Mouse (Mus musculus): ENCODE measurements at regions not wholly inside any gene's neighbourhood (a gene's known extent, or its start where the extent isn't known, plus 50 kb on each side); places are given as distances from the start of the nearest gene placed in this dataset.

DNA sequence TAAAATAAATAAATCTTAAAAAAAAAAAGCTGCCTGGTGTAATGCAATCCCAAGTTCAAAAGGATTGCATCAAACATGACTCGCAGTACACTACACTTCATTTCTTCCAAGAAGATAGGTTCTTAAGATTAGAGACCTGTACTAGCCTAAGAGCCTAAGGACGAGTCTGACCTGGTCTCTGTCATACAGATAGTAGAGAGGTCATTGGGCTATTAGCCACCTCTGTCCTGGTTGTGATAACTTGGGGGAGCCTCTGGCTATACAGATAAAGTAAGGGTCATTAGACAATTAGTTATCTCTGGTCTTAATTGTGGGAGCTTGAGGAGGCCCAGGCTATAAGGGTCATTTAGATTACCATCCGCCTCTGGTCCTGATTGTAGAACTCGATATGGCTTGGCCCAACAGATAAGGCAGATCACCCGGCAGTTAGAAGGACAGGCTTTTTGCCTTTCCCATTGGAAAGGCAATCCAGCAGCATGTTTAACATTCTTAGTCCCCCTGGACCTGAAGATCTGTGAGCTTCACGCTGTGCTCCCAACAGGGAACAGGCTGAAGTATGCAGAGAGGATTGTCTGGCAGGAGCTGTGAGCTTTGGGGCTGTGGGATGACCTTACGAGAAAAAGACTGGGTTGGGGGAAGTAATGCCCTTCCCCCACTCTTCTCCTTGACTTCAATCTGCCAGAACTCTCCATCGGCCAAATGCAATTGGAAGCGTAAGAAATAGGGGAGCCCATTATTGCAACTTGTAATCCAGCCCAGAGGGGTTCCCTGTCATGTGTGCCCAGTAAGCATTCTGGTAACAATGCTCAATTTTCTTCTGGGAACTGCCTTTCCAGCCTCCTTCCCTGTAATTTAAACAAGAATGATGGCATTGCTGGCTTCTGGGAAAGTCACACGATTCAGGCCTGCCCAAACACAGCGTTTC lies 199.0 kb upstream of the Jmjd1c start:
- no peaks in the 10 kb centered on the region for H3K36me3 ChIP-seq (ENCODE audit: control insufficient read depth, insufficient read depth)

DNA sequence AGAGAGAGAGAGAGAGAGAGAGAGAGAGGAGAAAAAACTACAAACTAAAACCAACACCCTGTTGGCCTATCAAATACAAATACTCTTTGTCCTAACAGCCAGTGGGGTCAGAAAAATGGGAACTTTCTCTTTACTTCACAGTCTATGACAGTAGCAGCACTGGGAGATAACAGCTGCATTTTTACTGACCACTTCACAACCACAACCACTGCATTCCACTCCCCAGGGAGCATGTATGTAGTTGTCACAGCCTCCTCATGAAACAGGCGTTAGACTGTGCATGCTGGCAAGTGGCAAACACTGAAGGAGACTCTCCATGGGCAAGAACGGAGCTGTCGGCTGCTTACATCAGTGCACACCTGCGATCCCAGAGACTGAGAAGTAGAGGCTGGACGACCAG lies 196.2 kb upstream of the Jmjd1c start:
- Histone ChIP-seq H3K9ac (ENCODE audit: low read depth, low read length) (no peak overlapping the region), H3K36me3 (ENCODE audit: control insufficient read depth, insufficient read depth) (no peaks in the 10 kb centered on the region), H3K27me3 (ENCODE audit: control insufficient read depth, insufficient read depth, low read depth, low read length) (no peaks in the 10 kb centered on the region), H3K4me1 (ENCODE audit: control insufficient read depth, low read depth, low read length) (peaks cover 4% of the 10 kb centered on the region), H3K9me3 (replicated peaks; ENCODE audit: control insufficient read depth, low read length) (no peaks in the 10 kb centered on the region), H3K27ac (ENCODE audit: low read length) (no peak overlapping the region), H3K4me3 (ENCODE audit: low read depth, low read length) (no peak overlapping the region), H3K4me2 (ENCODE audit: low read depth, low read length) (no peak overlapping the region)
- WGBS (ENCODE audit: insufficient replicate concordance), result 65% methylated on average over 5 of the region's 5 CpGs
- no peak for ATAC-seq (ENCODE audit: low read depth)

More for the DNA sequence above, 199.0 kb upstream of the Jmjd1c start:
- Histone ChIP-seq H3K27ac (ENCODE audit: low read length) (no peak overlapping the region), H3K4me3 (ENCODE audit: low read depth, low read length) (no peak overlapping the region), H3K4me2 (ENCODE audit: low read depth, low read length) (no peak overlapping the region), H3K9ac (ENCODE audit: low read depth, low read length) (no peak overlapping the region), H3K27me3 (ENCODE audit: control insufficient read depth, insufficient read depth, low read depth, low read length) (no peaks in the 10 kb centered on the region), H3K9me3 (replicated peaks; ENCODE audit: control insufficient read depth, low read length) (no peaks in the 10 kb centered on the region), H3K4me1 (ENCODE audit: control insufficient read depth, low read depth, low read length) (peaks cover 4% of the 10 kb centered on the region)
- no peak for ATAC-seq (ENCODE audit: low read depth)
- 41% methylated on average over 11 of the region's 11 CpGs for WGBS (ENCODE audit: insufficient replicate concordance)

DNA sequence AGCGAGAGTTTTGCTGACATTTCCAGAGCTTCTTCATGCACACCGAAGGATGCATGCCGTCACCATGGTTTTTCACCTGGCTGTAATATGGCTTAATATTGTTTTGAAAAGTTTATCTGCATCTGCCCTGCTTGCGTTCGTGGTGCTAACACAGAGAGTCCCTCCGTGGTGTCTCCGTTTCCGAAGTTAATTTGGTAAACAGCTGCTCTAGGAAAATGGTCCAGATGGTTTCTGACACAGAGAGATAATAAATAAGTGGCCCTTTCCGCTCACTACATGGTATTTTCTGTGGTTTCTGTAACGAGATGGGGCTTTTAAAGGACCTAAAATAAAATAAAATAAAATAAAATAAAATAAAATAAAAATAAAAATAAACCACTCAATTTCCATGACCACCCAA lies 195.1 kb upstream of the Jmjd1c start:
- no peak overlapping the region for H3K27ac ChIP-seq (ENCODE audit: low read length)
- ATAC-seq (ENCODE audit: low read depth), result no peak
- H3K9me3 ChIP-seq (replicated peaks; ENCODE audit: control insufficient read depth, low read length), result no peaks in the 10 kb centered on the region
- peaks cover 4% of the 10 kb centered on the region for H3K4me1 ChIP-seq (ENCODE audit: control insufficient read depth, low read depth, low read length)
- WGBS (ENCODE audit: insufficient replicate concordance), result 29% methylated on average over 10 of the region's 10 CpGs
- H3K4me3 ChIP-seq (ENCODE audit: low read depth, low read length), result no peak overlapping the region
- H3K27me3 ChIP-seq (ENCODE audit: control insufficient read depth, insufficient read depth, low read depth, low read length), result no peaks in the 10 kb centered on the region
- H3K9ac ChIP-seq (ENCODE audit: low read depth, low read length), result no peak overlapping the region
- no peak overlapping the region for H3K4me2 ChIP-seq (ENCODE audit: low read depth, low read length)
- H3K36me3 ChIP-seq (ENCODE audit: control insufficient read depth, insufficient read depth), result no peaks in the 10 kb centered on the region

DNA sequence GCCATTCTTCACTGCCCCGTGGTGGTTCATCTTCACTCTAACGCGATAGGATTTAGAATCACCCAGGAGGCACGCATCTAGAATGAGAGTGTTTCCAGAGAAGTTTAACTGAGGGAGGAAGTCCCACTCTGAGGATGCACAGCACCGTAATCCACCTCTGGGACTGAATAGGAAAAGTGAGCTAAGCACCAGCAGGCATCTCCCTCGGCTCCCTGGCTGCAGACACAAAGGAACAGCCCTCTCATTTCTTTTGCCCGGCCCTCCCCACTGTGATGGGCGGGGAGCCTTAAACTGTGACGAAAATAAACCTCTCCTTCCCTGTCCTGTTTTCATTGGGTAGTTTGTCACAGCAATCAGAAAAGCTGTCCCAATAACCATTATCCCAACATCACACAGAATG lies 194.1 kb upstream of the Jmjd1c start:
- no peaks in the 10 kb centered on the region for H3K9me3 ChIP-seq (replicated peaks; ENCODE audit: control insufficient read depth, low read length)
- H3K27me3 ChIP-seq (ENCODE audit: control insufficient read depth, insufficient read depth, low read depth, low read length), result no peaks in the 10 kb centered on the region
- H3K4me1 ChIP-seq (ENCODE audit: control insufficient read depth, low read depth, low read length), result peaks cover 4% of the 10 kb centered on the region
- WGBS (ENCODE audit: insufficient replicate concordance), result 6% methylated on average over 9 of the region's 9 CpGs
- H3K27ac ChIP-seq (ENCODE audit: low read length), result no peak overlapping the region
- no peaks in the 10 kb centered on the region for H3K36me3 ChIP-seq (ENCODE audit: control insufficient read depth, insufficient read depth)
- H3K4me3 ChIP-seq (ENCODE audit: low read depth, low read length), result no peak overlapping the region
- peak overlapping the region; percentile 34 for H3K4me2 ChIP-seq (ENCODE audit: low read depth, low read length)
- H3K9ac ChIP-seq (ENCODE audit: low read depth, low read length), result no peak overlapping the region
- ATAC-seq (ENCODE audit: low read depth), result no peak

DNA sequence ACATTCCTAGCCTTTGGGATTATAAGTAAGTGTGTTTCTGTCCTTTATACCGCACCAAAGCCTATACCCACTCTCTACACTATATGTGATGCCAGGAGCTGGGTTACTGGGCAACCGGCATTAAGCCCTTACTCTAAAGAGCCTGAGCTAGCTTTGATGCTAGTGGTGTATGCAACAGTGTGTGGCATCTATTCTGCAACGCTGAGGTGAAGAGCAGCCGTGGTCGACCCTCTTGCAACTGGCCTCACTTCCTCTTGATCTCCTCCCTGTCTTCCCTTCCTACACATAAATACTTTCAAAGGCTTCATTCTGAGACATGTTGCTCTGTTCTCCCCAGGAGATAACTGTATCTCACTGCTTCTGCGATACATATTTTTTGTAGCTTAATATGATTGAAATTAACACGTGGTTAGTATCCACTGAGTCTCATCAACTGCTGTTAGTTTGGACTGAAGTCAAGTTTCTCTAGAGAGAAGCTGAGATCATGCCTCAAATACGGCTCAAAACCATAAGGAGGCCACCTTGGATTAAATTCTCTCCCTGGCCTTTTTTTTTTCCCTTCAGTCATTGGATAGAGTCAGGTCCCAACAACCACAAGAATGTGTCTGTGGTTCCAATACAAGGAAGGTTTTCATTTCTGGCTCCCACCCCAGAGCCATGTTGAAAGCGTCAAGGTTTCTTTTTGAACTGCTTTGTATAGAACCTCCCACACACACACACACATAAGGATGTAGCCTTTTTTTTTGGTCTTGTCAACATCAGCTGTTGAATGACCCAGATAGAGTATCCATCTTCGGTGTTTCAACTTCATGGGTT lies 191.2 kb upstream of the Jmjd1c start:
- H3K36me3 ChIP-seq (ENCODE audit: control insufficient read depth, insufficient read depth), result no peaks in the 10 kb centered on the region
- H3K4me2 ChIP-seq (ENCODE audit: low read depth, low read length), result no peak overlapping the region
- WGBS (ENCODE audit: insufficient replicate concordance), result 52% methylated on average over 10 of the region's 10 CpGs
- no peak for ATAC-seq (ENCODE audit: low read depth)
- no peak overlapping the region for H3K27ac ChIP-seq (ENCODE audit: low read length)
- H3K4me3 ChIP-seq (ENCODE audit: low read depth, low read length), result no peak overlapping the region
- H3K4me1 ChIP-seq (ENCODE audit: control insufficient read depth, low read depth, low read length), result peaks cover 4% of the 10 kb centered on the region
- H3K9ac ChIP-seq (ENCODE audit: low read depth, low read length), result no peak overlapping the region
- no peaks in the 10 kb centered on the region for H3K9me3 ChIP-seq (replicated peaks; ENCODE audit: control insufficient read depth, low read length)
- no peaks in the 10 kb centered on the region for H3K27me3 ChIP-seq (ENCODE audit: control insufficient read depth, insufficient read depth, low read depth, low read length)

DNA sequence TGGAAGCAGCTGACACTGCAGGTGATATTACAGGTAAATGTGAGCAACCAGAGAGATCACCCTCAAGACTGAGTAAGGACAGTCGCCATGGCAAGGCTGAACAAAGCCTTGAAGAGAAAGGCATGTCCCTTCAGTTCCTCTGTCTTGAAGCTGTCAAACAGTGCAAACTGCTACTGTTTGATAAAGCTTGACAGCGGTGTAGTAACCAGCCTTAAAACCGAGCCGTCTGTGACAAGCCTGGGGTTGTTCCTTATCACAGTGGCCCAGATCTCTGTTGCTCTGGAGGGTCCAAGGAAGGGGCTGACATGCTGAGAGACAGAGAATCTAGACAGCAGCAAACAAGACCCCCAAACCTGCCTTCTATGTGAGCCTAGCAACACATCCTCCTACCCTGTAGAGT lies 188.1 kb upstream of the Jmjd1c start:
- no peak overlapping the region for H3K9ac ChIP-seq (ENCODE audit: low read depth, low read length)
- peak; percentile 37 for ATAC-seq (ENCODE audit: low read depth)
- no peak overlapping the region for H3K4me3 ChIP-seq (ENCODE audit: low read depth, low read length)
- H3K27me3 ChIP-seq (ENCODE audit: control insufficient read depth, insufficient read depth, low read depth, low read length), result no peaks in the 10 kb centered on the region
- H3K27ac ChIP-seq (ENCODE audit: low read length), result no peak overlapping the region
- WGBS (ENCODE audit: insufficient replicate concordance), result 14% methylated on average over 4 of the region's 4 CpGs
- no peaks in the 10 kb centered on the region for H3K9me3 ChIP-seq (replicated peaks; ENCODE audit: control insufficient read depth, low read length)
- peaks cover 10% of the 10 kb centered on the region for H3K4me1 ChIP-seq (ENCODE audit: control insufficient read depth, low read depth, low read length)
- no peaks in the 10 kb centered on the region for H3K36me3 ChIP-seq (ENCODE audit: control insufficient read depth, insufficient read depth)
- H3K4me2 ChIP-seq (ENCODE audit: low read depth, low read length), result no peak overlapping the region

DNA sequence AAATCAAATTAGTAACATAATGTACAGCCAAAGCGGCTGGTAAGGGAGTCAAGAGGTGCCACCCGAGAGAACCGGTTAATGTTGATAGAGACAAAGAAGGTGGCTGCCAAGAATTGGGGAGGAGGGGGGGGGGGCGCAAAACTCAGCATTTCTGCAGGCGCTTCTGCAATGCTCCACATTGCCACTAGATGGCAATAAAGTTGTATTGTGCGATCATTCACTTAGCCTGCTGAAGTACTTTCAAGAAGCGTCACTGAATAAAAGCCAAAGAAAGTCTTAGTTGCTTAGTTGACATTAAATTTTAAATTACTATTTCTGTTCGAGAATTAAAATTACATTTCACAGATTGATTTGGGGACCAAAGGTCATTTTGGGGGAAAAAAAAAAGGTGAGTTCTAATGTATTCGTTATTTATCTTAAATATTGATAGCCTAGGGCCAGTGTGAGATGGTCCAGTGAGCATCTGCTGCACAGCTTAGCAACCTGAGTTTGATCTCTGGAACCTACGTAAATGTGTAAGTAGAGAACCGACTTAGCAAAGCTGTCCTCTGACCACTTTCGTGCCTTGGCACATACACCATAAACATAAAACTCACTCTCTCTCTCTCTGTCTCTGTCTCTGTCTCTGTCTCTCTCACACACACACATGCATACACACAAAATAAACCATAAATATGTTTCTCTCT lies 186.6 kb upstream of the Jmjd1c start:
- no peak for ATAC-seq (ENCODE audit: low read depth)
- WGBS (ENCODE audit: insufficient replicate concordance), result 11% methylated on average over 12 of the region's 12 CpGs
- H3K27me3 ChIP-seq (ENCODE audit: control insufficient read depth, insufficient read depth, low read depth, low read length), result no peaks in the 10 kb centered on the region
- H3K4me2 ChIP-seq (ENCODE audit: low read depth, low read length), result no peak overlapping the region
- no peak overlapping the region for H3K9ac ChIP-seq (ENCODE audit: low read depth, low read length)
- H3K9me3 ChIP-seq (replicated peaks; ENCODE audit: control insufficient read depth, low read length), result no peaks in the 10 kb centered on the region
- no peak overlapping the region for H3K4me3 ChIP-seq (ENCODE audit: low read depth, low read length)
- H3K4me1 ChIP-seq (ENCODE audit: control insufficient read depth, low read depth, low read length), result peaks cover 10% of the 10 kb centered on the region
- H3K36me3 ChIP-seq (ENCODE audit: control insufficient read depth, insufficient read depth), result no peaks in the 10 kb centered on the region
- H3K27ac ChIP-seq (ENCODE audit: low read length), result no peak overlapping the region

DNA sequence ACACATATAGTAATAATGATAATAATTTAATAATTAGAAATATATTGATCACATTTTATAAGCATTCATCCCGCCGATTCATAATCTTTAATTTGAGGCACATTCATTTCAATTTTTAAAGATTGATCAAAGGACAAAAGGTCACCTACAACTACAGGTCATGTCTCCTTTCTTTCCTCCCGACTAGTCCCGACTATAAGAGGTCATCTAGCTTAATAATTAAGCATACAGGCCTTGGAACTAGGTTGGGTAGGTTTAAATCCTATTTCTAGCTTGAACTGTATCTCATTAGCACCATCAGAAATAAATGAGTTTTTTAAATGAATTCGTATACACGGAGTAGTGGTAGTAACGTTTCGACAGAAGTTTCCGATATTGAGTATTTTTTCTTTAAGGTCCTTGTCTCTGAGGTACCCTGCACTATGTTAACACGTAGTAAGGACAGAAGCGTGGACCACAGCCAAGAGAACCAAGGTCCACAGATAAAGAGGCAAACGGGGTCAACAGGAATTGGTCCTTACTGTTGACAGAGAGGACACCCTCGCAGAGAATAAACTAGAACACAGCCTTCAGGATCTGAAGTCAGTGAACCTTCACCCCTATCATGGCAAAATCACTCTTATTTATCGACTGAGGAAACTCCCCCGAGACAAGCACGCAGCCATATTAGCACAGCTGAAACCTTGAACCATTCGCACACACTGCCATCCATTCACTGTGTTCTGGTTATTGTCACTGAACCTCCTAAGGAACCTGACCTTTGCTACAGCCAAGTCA lies 185.8 kb upstream of the Jmjd1c start:
- H3K27ac ChIP-seq (ENCODE audit: low read length), result peak overlapping the region; percentile 37; the same call in 1 of the 2 replicates

More for the DNA sequence above, 185.8 kb upstream of the Jmjd1c start:
- Histone ChIP-seq H3K4me2 (ENCODE audit: low read depth, low read length) (no peak overlapping the region), H3K9ac (ENCODE audit: low read depth, low read length) (no peak overlapping the region), H3K36me3 (ENCODE audit: control insufficient read depth, insufficient read depth) (no peaks in the 10 kb centered on the region), H3K4me3 (ENCODE audit: low read depth, low read length) (no peak overlapping the region), H3K9me3 (replicated peaks; ENCODE audit: control insufficient read depth, low read length) (no peaks in the 10 kb centered on the region), H3K27me3 (ENCODE audit: control insufficient read depth, insufficient read depth, low read depth, low read length) (no peaks in the 10 kb centered on the region), H3K4me1 (ENCODE audit: control insufficient read depth, low read depth, low read length) (peaks cover 10% of the 10 kb centered on the region)
- WGBS (ENCODE audit: insufficient replicate concordance), result 51% methylated on average over 17 of the region's 17 CpGs
- ATAC-seq (ENCODE audit: low read depth), result peak; percentile 68

All from liver, embryonic 16.5 days (tissue).